Mouse (Mus musculus): ENCODE measurements at regions not wholly inside any gene's neighbourhood (a gene's known extent, or its start where the extent isn't known, plus 50 kb on each side); places are given as distances from the start of the nearest gene placed in this dataset.

- Histone ChIP-seq H3K4me1 (ENCODE audit: control insufficient read depth in 1 of 2, insufficient read depth in 2 of 2) (no peaks in the 10 kb centered on the region), H3K36me3 (replicated peaks in 1 of 2; ENCODE audit: control insufficient read depth in 1 of 2, insufficient read depth in 1 of 2, low read length in 1 of 2) (no peaks in the 10 kb centered on the region), H3K4me3 (replicated peaks in 1 of 3; ENCODE audit: low read depth in 2 of 3, low read length in 2 of 3, poor library complexity in 1 of 3) (no peak overlapping the region), H3K27ac (ENCODE audit: insufficient read depth, low read depth) (no peak overlapping the region), H3K9me3 (replicated peaks; ENCODE audit: low read length) (no peaks in the 10 kb centered on the region), H3K79me2 (replicated peaks; ENCODE audit: control insufficient read depth, extremely low read depth, insufficient read depth, poor library complexity, severe bottlenecking) (no peaks in the 10 kb centered on the region), H3K9ac (ENCODE audit: insufficient read depth, low read depth) (no peak overlapping the region), H3K4me2 (ENCODE audit: insufficient read depth, low read depth, poor library complexity, severe bottlenecking) (no peak overlapping the region), H3K27me3 (replicated peaks) (no peaks in the 10 kb centered on the region)
- dilution Hi-C loops (cut with MboI; ENCODE audit: extremely low pct_ligation_motif_present, extremely low pct_unique_long_range_greater_than_20kb, low sequenced_read_pairs): no loop called here
- no peak for DNase-seq (ENCODE audit: extremely low read depth)
- in situ Hi-C loops (cut with MboI; ENCODE audit: low pct_ligation_motif_present, low pct_unique_long_range_greater_than_20kb, low sequenced_read_pairs): no loop called here
- no peak for TF ChIP-seq CHD2 (IDR thresholded peaks at IDR 0.05; ENCODE audit: low read length)
- TF ChIP-seq NRF1 (IDR thresholded peaks at IDR 0.05; ENCODE audit: low read depth, low read length): no peak
- no peak for TF ChIP-seq ETS1 (conservative IDR thresholded peaks at IDR 0.05; ENCODE audit: low read depth, low read length)
- no peak for TF ChIP-seq GABPA (IDR thresholded peaks at IDR 0.05; ENCODE audit: insufficient replicate concordance, low read depth, low read length)
- no peak for TF ChIP-seq SIN3A (IDR thresholded peaks at IDR 0.05; ENCODE audit: low read length)
- no peak for TF ChIP-seq ELF1 (IDR thresholded peaks at IDR 0.05; ENCODE audit: low read depth, low read length)
- no peak for TF ChIP-seq MAZ (IDR thresholded peaks at IDR 0.05; ENCODE audit: low read depth, low read length)
- TF ChIP-seq POLR2A (IDR thresholded peaks at IDR 0.05; ENCODE audit: low read depth, low read length): no peak
- no peak for TF ChIP-seq CHD1 (IDR thresholded peaks at IDR 0.05; ENCODE audit: low read depth, low read length)
- no peak for TF ChIP-seq KAT2A (IDR thresholded peaks at IDR 0.05; ENCODE audit: insufficient replicate concordance, low read length)
- no peak for TF ChIP-seq MYC (IDR thresholded peaks at IDR 0.05; ENCODE audit: low read depth, low read length)
- TF ChIP-seq ZKSCAN1 (IDR thresholded peaks at IDR 0.05; ENCODE audit: borderline replicate concordance, low read depth, low read length): no peak
- no peak for TF ChIP-seq TCF12 (IDR thresholded peaks at IDR 0.05; ENCODE audit: low read depth, low read length)
Measured at GRCm38 (mm10) chr4:87422588-87422987, 192.3 kb upstream of the Slc24a2 start.

- TF ChIP-seq POLR2AphosphoS2 (IDR thresholded peaks at IDR 0.05; ENCODE audit: low read depth, low read length): no peak
- TF ChIP-seq TCF12 (IDR thresholded peaks at IDR 0.05; ENCODE audit: low read depth, low read length): no peak
- dilution Hi-C loops (cut with MboI; ENCODE audit: extremely low pct_ligation_motif_present, extremely low pct_unique_long_range_greater_than_20kb, low sequenced_read_pairs): no loop called here
Measured at GRCm38 (mm10) chr4:87403354-87403753, 173.1 kb upstream of the Slc24a2 start.

GRCm38 (mm10) chr4:87402173-87402556 lies 171.9 kb upstream of the Slc24a2 start:
- dilution Hi-C loops (cut with MboI; ENCODE audit: extremely low pct_ligation_motif_present, extremely low pct_unique_long_range_greater_than_20kb, low sequenced_read_pairs) (no loop called here), in situ Hi-C loops (cut with MboI; ENCODE audit: low pct_ligation_motif_present, low pct_unique_long_range_greater_than_20kb, low sequenced_read_pairs) (no loop called here)
- Histone ChIP-seq H3K27me3 (replicated peaks) (no peaks in the 10 kb centered on the region), H3K4me2 (ENCODE audit: insufficient read depth, low read depth, poor library complexity, severe bottlenecking) (no peak overlapping the region), H3K27ac (ENCODE audit: insufficient read depth, low read depth) (no peak overlapping the region), H3K4me1 (ENCODE audit: control insufficient read depth in 1 of 2, insufficient read depth in 2 of 2) (no peaks in the 10 kb centered on the region), H3K4me3 (replicated peaks in 1 of 3; ENCODE audit: low read depth in 2 of 3, low read length in 2 of 3, poor library complexity in 1 of 3) (no peak overlapping the region), H3K9ac (ENCODE audit: insufficient read depth, low read depth) (no peak overlapping the region), H3K79me2 (replicated peaks; ENCODE audit: control insufficient read depth, extremely low read depth, insufficient read depth, poor library complexity, severe bottlenecking) (no peaks in the 10 kb centered on the region), H3K36me3 (replicated peaks in 1 of 2; ENCODE audit: control insufficient read depth in 1 of 2, insufficient read depth in 1 of 2, low read length in 1 of 2) (no peaks in the 10 kb centered on the region), H3K9me3 (replicated peaks; ENCODE audit: low read length) (no peaks in the 10 kb centered on the region)
- DNase-seq (ENCODE audit: extremely low read depth): no peak
- no peak for TF ChIP-seq UBTF (IDR thresholded peaks at IDR 0.05; ENCODE audit: low read depth, low read length)
- no peak for TF ChIP-seq USF1 (IDR thresholded peaks at IDR 0.05; ENCODE audit: low read depth, low read length)
- no peak for TF ChIP-seq KAT2A (IDR thresholded peaks at IDR 0.05; ENCODE audit: insufficient replicate concordance, low read length)
- no peak for TF ChIP-seq USF2 (conservative IDR thresholded peaks at IDR 0.05; ENCODE audit: low read depth, low read length)
- no peak for TF ChIP-seq TCF12 (IDR thresholded peaks at IDR 0.05; ENCODE audit: low read depth, low read length)
- TF ChIP-seq ZMIZ1 (IDR thresholded peaks at IDR 0.05; ENCODE audit: low read depth, low read length): no peak
- no peak for TF ChIP-seq HCFC1 (IDR thresholded peaks at IDR 0.05; ENCODE audit: low read depth, low read length)
- no peak for TF ChIP-seq CHD1 (IDR thresholded peaks at IDR 0.05; ENCODE audit: low read depth, low read length)
- no peak for TF ChIP-seq GABPA (IDR thresholded peaks at IDR 0.05; ENCODE audit: insufficient replicate concordance, low read depth, low read length)
- no peak for TF ChIP-seq MAFK (IDR thresholded peaks at IDR 0.05; ENCODE audit: insufficient replicate concordance, low read length)
- no peak for TF ChIP-seq SMC3 (IDR thresholded peaks at IDR 0.05; ENCODE audit: low read depth, low read length)
- TF ChIP-seq ZNF384 (IDR thresholded peaks at IDR 0.05; ENCODE audit: low read depth, low read length): no peak
- no peak for TF ChIP-seq MAZ (IDR thresholded peaks at IDR 0.05; ENCODE audit: low read depth, low read length)
- TF ChIP-seq MXI1 (IDR thresholded peaks at IDR 0.05; ENCODE audit: low read depth, low read length): no peak
- TF ChIP-seq NELFE (IDR thresholded peaks at IDR 0.05; ENCODE audit: low read depth, low read length): no peak
- no peak for TF ChIP-seq BHLHE40 (IDR thresholded peaks at IDR 0.05; ENCODE audit: low read depth, low read length)
- TF ChIP-seq MAX (IDR thresholded peaks at IDR 0.05; ENCODE audit: low read length): no peak
- no peak for TF ChIP-seq ETS1 (conservative IDR thresholded peaks at IDR 0.05; ENCODE audit: low read depth, low read length)

More at GRCm38 (mm10) chr4:87403354-87403753, 173.1 kb upstream of the Slc24a2 start:
- H3K36me3 ChIP-seq (replicated peaks in 1 of 2; ENCODE audit: control insufficient read depth in 1 of 2, insufficient read depth in 1 of 2, low read length in 1 of 2): no peaks in the 10 kb centered on the region
- no peaks in the 10 kb centered on the region for H3K27me3 ChIP-seq (replicated peaks)
- H3K4me2 ChIP-seq (ENCODE audit: insufficient read depth, low read depth, poor library complexity, severe bottlenecking): no peak overlapping the region
- H3K4me1 ChIP-seq (ENCODE audit: control insufficient read depth in 1 of 2, insufficient read depth in 2 of 2): no peaks in the 10 kb centered on the region
- H3K27ac ChIP-seq (ENCODE audit: insufficient read depth, low read depth): no peak overlapping the region
- no peak overlapping the region for H3K4me3 ChIP-seq (replicated peaks in 1 of 3; ENCODE audit: low read depth in 2 of 3, low read length in 2 of 3, poor library complexity in 1 of 3)
- H3K9ac ChIP-seq (ENCODE audit: insufficient read depth, low read depth): no peak overlapping the region
- in situ Hi-C loops (cut with MboI; ENCODE audit: low pct_ligation_motif_present, low pct_unique_long_range_greater_than_20kb, low sequenced_read_pairs): no loop called here
- no peaks in the 10 kb centered on the region for H3K79me2 ChIP-seq (replicated peaks; ENCODE audit: control insufficient read depth, extremely low read depth, insufficient read depth, poor library complexity, severe bottlenecking)
- no peaks in the 10 kb centered on the region for H3K9me3 ChIP-seq (replicated peaks; ENCODE audit: low read length)
- no peak for DNase-seq (ENCODE audit: extremely low read depth)
